Mouse (Mus musculus) G1E-ER4 (cell line): Measurements from ENCODE around the gene Lmna. TPM values are rescaled to one million over a fixed set of nuclear protein-coding genes. Genes with fewer than 3 reads are reported as not detected.

Experiments used
- GATA1 ChIP-seq: IDR thresholded peaks from one replicate; pipeline ENCODE4 v1.8.0; 2012; ENCODE audit warnings: low read length, inconsistent platforms
- polyA plus RNA-seq: library from polyadenylated mRNA; stranded (reverse); fragments of >175 nt; gene quantifications from 2 replicates; pipeline ENCODE4 v1.2.3, GENCODE M21; 2012

Lmna gene
- polyA plus RNA-seq, result 352 and 421 TPM in 2 replicates

DNA sequence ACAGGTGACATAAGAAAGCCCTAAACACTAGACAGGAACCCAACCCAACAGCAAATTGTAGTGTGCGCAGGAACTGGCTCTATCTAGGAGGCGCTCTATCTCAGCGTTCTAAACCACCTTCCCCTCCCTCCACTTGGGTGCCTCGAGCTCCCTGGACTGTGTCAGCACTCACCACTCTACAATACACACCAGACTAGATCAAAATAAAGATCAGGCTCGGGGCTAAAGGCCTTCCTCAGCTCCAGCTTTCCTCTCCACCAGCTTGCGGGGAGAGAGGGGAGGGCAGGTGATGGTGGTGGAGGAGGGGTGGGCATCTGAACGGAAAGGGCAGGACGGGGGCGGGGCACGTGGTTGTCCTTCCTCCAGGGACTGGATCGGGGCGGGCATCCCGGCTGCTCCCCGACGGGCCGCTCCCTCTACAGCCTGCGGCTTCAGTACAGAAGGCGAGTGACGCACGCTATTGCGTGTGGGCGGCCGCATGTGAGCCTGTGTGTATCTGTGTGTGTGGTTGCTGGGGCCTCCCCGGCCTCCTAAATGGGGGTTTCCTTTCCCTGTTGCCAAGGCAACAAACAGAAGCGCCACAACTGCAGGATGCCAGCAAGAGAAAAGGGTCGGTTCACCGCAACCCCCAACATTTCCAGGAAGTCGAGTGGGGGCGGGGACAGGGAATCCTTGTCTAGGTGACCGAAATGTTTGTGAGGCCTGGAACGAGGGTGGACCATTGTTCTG, at the start of gene Lmna:
Gene Lmna (minus strand): TSS at position 265 of the 729 bp plus-strand sequence.
- no peak for TF ChIP-seq GATA1

GRCm38 (mm10) chr3:88556616-88557015, 46.9 kb upstream of the Lmna start:
- no peak for TF ChIP-seq GATA1

DNA sequence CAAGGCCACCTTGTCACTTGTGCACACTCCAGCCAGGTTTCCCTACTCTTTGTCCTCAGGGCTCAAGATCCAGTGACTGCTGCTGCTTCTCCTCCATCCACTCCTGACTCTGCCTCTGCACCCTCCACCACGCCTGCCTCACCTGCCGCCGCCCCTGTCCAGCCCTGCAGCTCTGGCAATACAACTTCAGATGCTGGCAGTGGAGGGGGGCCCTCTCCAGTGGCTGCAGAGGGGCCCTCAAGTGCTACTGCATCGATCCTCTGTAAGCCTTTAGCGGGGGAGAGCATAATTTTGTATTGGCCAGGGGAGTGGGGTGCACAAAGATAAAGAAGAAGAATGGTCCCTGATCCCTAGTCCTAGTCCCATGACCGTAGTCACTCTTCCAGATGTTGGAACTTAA, 46.0 kb upstream of the Lmna start:
- no peak for TF ChIP-seq GATA1

- no peak for TF ChIP-seq GATA1
Observed at GRCm38 (mm10) chr3:88555069-88555605, 45.4 kb upstream of the Lmna start.

- TF ChIP-seq GATA1, result no peak
Observed at GRCm38 (mm10) chr3:88553880-88554586, 44.3 kb upstream of the Lmna start.

DNA sequence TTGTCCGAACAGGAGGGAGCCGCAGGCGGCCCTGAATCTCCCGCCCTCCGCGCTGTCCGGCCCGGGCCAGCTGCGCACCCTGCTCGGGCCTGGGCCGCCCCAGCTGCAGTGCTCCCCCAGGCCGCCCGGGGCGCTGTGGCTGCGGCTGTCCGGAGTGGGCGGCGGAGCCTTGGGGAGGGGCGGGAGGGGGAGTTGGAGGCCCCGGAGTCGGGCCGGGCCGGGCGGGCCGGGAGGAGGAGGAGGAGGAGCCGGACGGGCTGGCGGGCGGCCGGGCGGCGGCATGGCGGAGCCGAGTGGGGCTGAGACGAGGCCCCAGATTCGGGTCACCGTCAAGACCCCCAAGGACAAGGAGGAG, 43.7 kb upstream of the Lmna start, which contains the start of gene Ubqln4:
Gene Ubqln4 (plus strand): TSS at position 234 of the 355 bp plus-strand sequence.
- TF ChIP-seq GATA1, result no peak

DNA sequence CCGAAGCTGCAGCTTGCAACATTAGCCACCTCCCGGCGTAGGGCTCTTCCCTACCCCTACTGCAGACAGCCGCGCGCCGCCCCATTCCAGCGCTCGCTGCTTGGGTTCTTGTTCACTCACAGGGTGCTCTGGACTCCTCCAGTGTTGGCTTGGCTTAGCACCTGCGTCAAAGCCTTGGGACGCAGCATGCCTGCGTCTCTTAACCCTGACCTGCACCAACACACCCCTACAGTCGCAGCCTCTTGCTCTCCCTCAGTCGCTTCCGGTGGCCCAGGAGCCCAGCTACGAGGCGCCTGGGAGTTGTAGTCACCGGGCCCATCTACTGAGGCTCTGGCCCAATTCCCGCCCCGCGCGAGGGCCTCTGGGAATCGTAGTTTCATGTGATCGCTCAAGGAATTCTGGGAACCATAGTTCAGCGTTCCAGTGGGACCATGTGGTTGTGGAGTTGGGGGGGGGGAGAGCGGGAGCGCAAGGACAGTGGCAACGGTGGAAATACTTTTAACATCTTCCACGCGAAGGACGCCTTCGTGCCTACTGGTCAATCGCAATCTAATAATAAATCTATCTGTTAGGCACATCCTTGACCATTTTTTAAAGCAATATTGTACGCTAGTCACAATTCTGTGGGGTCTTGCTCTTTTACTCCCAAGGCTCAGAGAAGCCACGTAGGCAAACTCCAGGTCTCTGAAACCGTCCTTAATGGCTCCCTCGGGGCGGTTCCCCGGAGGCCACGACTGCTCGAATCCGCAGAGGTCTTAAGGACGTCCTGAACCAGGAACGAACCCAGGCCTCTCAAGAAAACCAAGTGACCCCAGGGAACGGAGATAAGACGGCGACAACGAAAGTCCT, 43.1 kb upstream of the Lmna start, which contains the start of gene Lamtor2:
Gene Lamtor2 (minus strand): TSS at position 399 of the 849 bp plus-strand sequence.
- TF ChIP-seq GATA1, result no peak

DNA sequence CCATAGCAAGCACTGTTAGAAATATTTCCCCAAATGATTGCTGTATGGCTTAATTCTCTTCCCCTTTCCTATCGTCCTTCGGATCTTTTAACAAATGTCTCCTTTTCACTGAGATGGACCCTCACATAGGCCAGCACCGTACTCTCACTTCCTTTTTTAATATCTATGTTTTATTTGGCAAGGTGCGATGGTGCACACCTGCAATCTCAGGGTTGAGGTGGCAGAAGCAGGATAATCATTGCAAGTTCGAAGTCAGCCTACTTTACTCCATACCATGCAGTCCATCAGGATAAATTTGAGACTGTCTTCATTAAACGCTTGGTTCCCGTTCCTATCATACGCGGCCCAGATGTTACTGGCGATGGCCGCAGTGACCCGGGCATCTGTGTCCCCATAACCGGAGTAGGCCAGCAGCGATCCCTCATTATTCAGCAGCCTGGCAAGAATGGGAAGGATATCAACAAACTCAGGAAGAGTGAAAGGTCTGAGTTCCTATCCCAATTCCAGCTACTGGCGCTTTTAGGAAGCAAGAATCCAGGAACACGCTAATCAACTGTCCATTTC, 42.4 kb upstream of the Lmna start:
- no peak for TF ChIP-seq GATA1

DNA sequence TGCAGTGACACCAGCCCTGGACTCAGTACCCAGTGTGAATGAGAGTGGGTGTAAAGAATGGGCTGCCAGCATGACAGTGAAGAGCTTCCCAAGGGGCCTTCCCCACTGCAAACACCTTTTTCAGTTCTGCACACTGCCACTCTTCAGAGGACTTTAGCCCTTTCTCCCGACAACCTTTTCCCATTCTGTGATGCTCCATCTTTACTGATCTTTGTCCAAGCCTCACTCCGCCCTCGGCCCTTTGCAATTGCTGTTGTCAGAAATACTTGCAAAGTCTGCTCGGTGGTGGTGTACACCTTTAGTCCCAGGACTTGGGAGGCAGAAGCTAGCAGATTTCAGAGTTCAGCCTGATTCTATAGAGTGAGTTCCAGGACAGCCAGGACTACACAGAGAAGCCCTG, 41.8 kb upstream of the Lmna start:
- no peak for TF ChIP-seq GATA1

DNA sequence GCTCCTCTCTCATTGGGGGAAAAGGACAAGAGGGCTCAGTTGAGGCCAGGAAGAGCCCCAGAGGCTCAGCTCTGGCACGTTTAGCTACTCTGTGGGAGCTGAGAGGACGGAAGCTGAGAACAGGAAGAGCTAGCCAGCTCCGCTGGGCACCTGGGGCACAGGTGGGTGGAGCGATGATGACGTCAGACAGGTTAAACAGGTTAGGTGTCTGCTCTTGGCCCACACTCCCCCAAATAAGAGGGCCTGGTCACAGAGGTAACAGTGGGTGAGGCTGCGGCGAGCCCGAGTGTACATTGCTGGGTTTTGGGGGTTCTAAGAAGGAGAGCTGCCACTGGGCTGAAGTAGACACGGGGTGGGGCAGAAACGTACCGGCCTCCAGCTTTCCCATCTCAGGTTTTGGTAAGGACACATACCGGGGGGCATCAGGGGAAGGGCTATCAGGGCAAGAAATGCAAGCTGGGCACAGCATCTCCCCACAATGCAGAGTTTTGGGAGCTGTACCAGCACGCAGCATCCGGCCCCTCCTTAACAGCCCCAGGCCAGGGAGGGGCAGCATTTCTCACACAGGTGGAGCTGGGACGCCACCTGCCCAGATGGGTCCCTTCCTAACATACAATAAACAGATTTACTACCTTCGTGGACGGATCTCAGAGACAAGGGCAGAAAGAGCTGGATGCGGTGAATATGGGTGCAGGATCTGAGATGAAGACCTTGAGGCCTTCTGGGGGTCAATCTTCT, 38.6 kb upstream of the Lmna start, which contains the start of gene Rab25:
Gene Rab25 (minus strand): TSS at position 121 of the 738 bp plus-strand sequence.
- no peak for TF ChIP-seq GATA1

DNA sequence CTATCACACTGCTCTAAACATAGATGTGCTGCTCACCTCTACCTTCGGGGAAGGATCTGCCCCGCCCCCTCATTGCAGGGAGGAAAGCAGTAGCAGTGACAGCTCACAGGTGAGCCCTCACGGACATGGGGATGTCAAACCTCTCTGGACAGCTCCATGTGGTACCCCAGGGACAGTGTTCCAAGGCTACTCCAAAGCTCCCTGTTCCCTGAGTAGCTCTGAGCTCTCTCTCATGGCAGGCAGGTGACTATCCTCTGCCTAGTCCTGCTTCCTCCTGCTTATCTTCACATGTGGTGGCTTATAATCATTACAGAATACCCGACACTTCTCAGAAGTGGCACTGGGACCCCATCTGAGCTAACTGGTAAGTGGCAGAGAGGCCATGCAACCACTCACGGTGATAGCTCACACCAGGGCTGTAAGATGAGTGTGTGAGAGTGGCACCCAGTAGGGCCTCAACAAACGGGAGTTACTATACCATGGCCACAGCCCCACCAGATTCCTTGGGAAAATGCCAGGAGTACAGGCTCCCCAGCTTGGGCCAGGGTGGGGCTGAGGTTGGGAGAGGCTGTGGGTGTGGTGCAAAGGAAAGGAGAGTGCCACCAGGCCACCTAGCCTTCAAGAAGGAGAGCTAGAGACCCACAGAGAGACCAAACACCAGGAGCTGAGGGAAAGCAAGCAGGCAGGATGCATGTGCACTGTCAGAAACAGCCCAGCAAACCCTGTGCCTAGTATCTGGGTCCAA, 37.1 kb upstream of the Lmna start:
- no peak for TF ChIP-seq GATA1

GRCm38 (mm10) chr3:88544955-88545591, 35.3 kb upstream of the Lmna start:
- no peak for TF ChIP-seq GATA1

- TF ChIP-seq GATA1, result no peak
Observed at GRCm38 (mm10) chr3:88544514-88544913, 34.8 kb upstream of the Lmna start.
